Mouse (Mus musculus) MEL (cell line): ENCODE results near the gene Ssmem1. TPM values are rescaled to one million over a fixed set of nuclear protein-coding genes. Genes with fewer than 3 reads are reported as not detected.

Experiments used
- DNase-seq: peaks from one replicate; pipeline ENCODE4 v3.0.0; 2011; ENCODE audit warnings: low read depth, low spot score
- H3K27ac ChIP-seq: 2 replicates; pipeline ENCODE4 v1.5.1; 2012; ENCODE audit warnings: low read depth, mild to moderate bottlenecking, control low read depth, low read length, moderate library complexity; ENCODE audit not compliant: control insufficient read depth
- H3K27me3 ChIP-seq, 2 experiments: fragments of 150-350 bp in 1 of 2; sonication (generic) in 1 of 2; 2 replicates each; pipeline ENCODE4 v1.6.1; 2012; ENCODE audit warnings: low read length in 2 of 2, mild to moderate bottlenecking in 2 of 2, improper control_type of control experiment in 1 of 2, moderate library complexity in 1 of 2; ENCODE audit not compliant: insufficient read depth in 2 of 2, control insufficient read depth in 1 of 2
- H3K36me3 ChIP-seq, 2 experiments: 2 replicates each; pipeline ENCODE4 v1.6.1; 2012 to 2014; ENCODE audit warnings: low read length in 2 of 2, improper control_type of control experiment in 1 of 2, inconsistent platforms in 1 of 2, mild to moderate bottlenecking in 1 of 2; ENCODE audit not compliant: insufficient read depth in 2 of 2, control insufficient read depth in 1 of 2
- H3K4me1 ChIP-seq, 2 experiments: fragments of 150-350 bp in 1 of 2; sonication (generic) in 1 of 2; 2 replicates each; pipeline ENCODE4 v1.6.1; 2012; ENCODE audit warnings: low read length in 2 of 2, improper control_type of control experiment in 1 of 2, mild to moderate bottlenecking in 1 of 2; ENCODE audit not compliant: insufficient read depth in 2 of 2, control insufficient read depth in 1 of 2
- H3K4me3 ChIP-seq, 2 experiments: fragments of 150-350 bp in 1 of 2; sonication (generic) in 1 of 2; 2 replicates each; pipeline ENCODE4 v1.5.1; 2012; ENCODE audit warnings: low read depth in 2 of 2, low read length in 2 of 2, mild to moderate bottlenecking in 2 of 2, moderate library complexity in 2 of 2, control low read depth in 1 of 2, improper control_type of control experiment in 1 of 2; ENCODE audit not compliant: control insufficient read depth in 1 of 2, insufficient read depth in 1 of 2
- H3K79me2 ChIP-seq: 2 replicates; pipeline ENCODE4 v1.6.1; 2012; ENCODE audit warnings: mild to moderate bottlenecking, low read length, moderate library complexity; ENCODE audit not compliant: control insufficient read depth, poor library complexity, insufficient read depth
- H3K9ac ChIP-seq: 2 replicates; pipeline ENCODE4 v1.6.1; 2012; ENCODE audit warnings: low read depth, mild to moderate bottlenecking, control low read depth, low read length, moderate library complexity; ENCODE audit not compliant: control insufficient read depth, poor library complexity, severe bottlenecking
- H3K9me3 ChIP-seq: fragments of 150-350 bp; sonication (generic); replicated peaks from 2 replicates; pipeline ENCODE4 v1.6.1; 2012; ENCODE audit warnings: mild to moderate bottlenecking, low read length, improper control_type of control experiment, moderate library complexity; ENCODE audit not compliant: insufficient read depth
- BHLHE40 ChIP-seq: IDR thresholded peaks from 2 replicates; pipeline ENCODE4 v1.6.1; 2012; ENCODE audit warnings: low read depth, mild to moderate bottlenecking, inconsistent platforms, low read length, improper control_type of control experiment, borderline replicate concordance
- CHD1 ChIP-seq: IDR thresholded peaks from 2 replicates; pipeline ENCODE4 v1.6.1; 2012; ENCODE audit warnings: low read depth, mild to moderate bottlenecking, inconsistent platforms, low read length, improper control_type of control experiment
- GATA1 ChIP-seq: IDR thresholded peaks from 2 replicates; pipeline ENCODE4 v1.6.1; 2011; ENCODE audit warnings: low read depth, low read length, improper control_type of control experiment
- JUND ChIP-seq: IDR thresholded peaks from 2 replicates; pipeline ENCODE4 v1.6.1; 2011; ENCODE audit warnings: low read depth, mild to moderate bottlenecking, improper control_type of control experiment, low read length
- MAX ChIP-seq: IDR thresholded peaks from 2 replicates; pipeline ENCODE4 v1.6.1; 2011; ENCODE audit warnings: low read length, improper control_type of control experiment
- MEF2A ChIP-seq: IDR thresholded peaks from 2 replicates; pipeline ENCODE4 v1.6.1; 2014; ENCODE audit warnings: low read depth, mild to moderate bottlenecking, inconsistent platforms, low read length, improper control_type of control experiment; ENCODE audit not compliant: poor library complexity, insufficient replicate concordance, severe bottlenecking; ENCODE audit errors: extremely low read depth
- MXI1 ChIP-seq: IDR thresholded peaks from 2 replicates; pipeline ENCODE4 v1.6.1; 2011; ENCODE audit warnings: mild to moderate bottlenecking, low read depth, low read length, improper control_type of control experiment
- MYC ChIP-seq: IDR thresholded peaks from 2 replicates; pipeline ENCODE4 v1.6.1; 2011; ENCODE audit warnings: low read depth, mild to moderate bottlenecking, low read length, improper control_type of control experiment, moderate library complexity
- NELFE ChIP-seq: IDR thresholded peaks from 2 replicates; pipeline ENCODE4 v1.6.1; 2011; ENCODE audit warnings: low read depth, low read length, improper control_type of control experiment
- POLR2AphosphoS5 ChIP-seq: IDR thresholded peaks from 2 replicates; pipeline ENCODE4 v1.6.1; 2012; ENCODE audit warnings: low read depth, borderline replicate concordance, mild to moderate bottlenecking, inconsistent platforms, low read length, moderate library complexity, mixed read lengths
- RAD21 ChIP-seq: IDR thresholded peaks from 2 replicates; pipeline ENCODE4 v1.6.1; 2011; ENCODE audit warnings: mild to moderate bottlenecking, low read depth, low read length, improper control_type of control experiment
- RCOR1 ChIP-seq: IDR thresholded peaks from 2 replicates; pipeline ENCODE4 v1.6.1; 2012; ENCODE audit warnings: low read depth, mild to moderate bottlenecking, inconsistent platforms, low read length, improper control_type of control experiment
- SIN3A ChIP-seq: IDR thresholded peaks from 2 replicates; pipeline ENCODE4 v1.6.1; 2012; ENCODE audit warnings: low read length, improper control_type of control experiment, inconsistent platforms
- TAL1 ChIP-seq: IDR thresholded peaks from 2 replicates; pipeline ENCODE4 v1.6.1; 2012; ENCODE audit warnings: mild to moderate bottlenecking, inconsistent platforms, low read length, moderate library complexity, mixed read lengths
- TBP ChIP-seq: IDR thresholded peaks from 2 replicates; pipeline ENCODE4 v1.8.0; 2011; ENCODE audit warnings: low read depth, low read length, improper control_type of control experiment
- TCF12 ChIP-seq: IDR thresholded peaks from 2 replicates; pipeline ENCODE4 v1.6.1; 2014; ENCODE audit warnings: low read depth, mild to moderate bottlenecking, inconsistent platforms, low read length, improper control_type of control experiment, moderate library complexity
- USF1 ChIP-seq: IDR thresholded peaks from 2 replicates; pipeline ENCODE4 v1.6.1; 2014; ENCODE audit warnings: low read depth, mild to moderate bottlenecking, inconsistent platforms, low read length, improper control_type of control experiment, moderate library complexity
- USF2 ChIP-seq, 2 experiments: IDR thresholded peaks; 2 replicates each; pipeline ENCODE4 v1.6.1; 2011 to 2012; ENCODE audit warnings: improper control_type of control experiment in 2 of 2, low read length in 2 of 2, borderline replicate concordance in 1 of 2, inconsistent platforms in 1 of 2, low read depth in 1 of 2, mild to moderate bottlenecking in 1 of 2; ENCODE audit not compliant: insufficient read depth in 1 of 2
- ZC3H11A ChIP-seq: IDR thresholded peaks from 2 replicates; pipeline ENCODE4 v1.6.1; 2012; ENCODE audit warnings: low read depth, mild to moderate bottlenecking, inconsistent platforms, low read length, improper control_type of control experiment
- ZKSCAN1 ChIP-seq: IDR thresholded peaks from 2 replicates; pipeline ENCODE4 v1.6.1; 2012; ENCODE audit warnings: low read depth, mild to moderate bottlenecking, inconsistent platforms, low read length, improper control_type of control experiment, moderate library complexity
- ZMIZ1 ChIP-seq: IDR thresholded peaks from 2 replicates; pipeline ENCODE4 v1.6.1; 2012; ENCODE audit warnings: low read depth, mild to moderate bottlenecking, inconsistent platforms, low read length, improper control_type of control experiment, moderate library complexity
- ZNF384 ChIP-seq: IDR thresholded peaks from 2 replicates; pipeline ENCODE4 v1.6.1; 2012; ENCODE audit warnings: low read depth, mild to moderate bottlenecking, inconsistent platforms, low read length, improper control_type of control experiment
- polyA plus RNA-seq, 2 experiments: library from polyadenylated mRNA; stranded (reverse) in 1 of 2; unstranded in 1 of 2; fragments of >175 nt in 1 of 2; fragments of >200 nt in 1 of 2; gene quantifications; 2 replicates each; pipeline versions ENCODE4 v1.2.1 to v1.2.4; 2012; ENCODE audit warnings: low replicate concordance in 2 of 2, low read depth in 1 of 2; ENCODE audit not compliant: insufficient read length in 2 of 2, insufficient read depth in 1 of 2, missing spikeins in 1 of 2
- total RNA-seq: library from RNA; depleted of rRNA; stranded (reverse); fragments of 300-350 nt; gene quantifications from 2 replicates; pipeline ENCODE4 v1.2.3, GENCODE M21; 2012

The Ssmem1 gene
- total and polyA plus RNA-seq, 3 experiments, result 0.08 to 0.13 TPM; not detected in 1

- no peak overlapping the region for H3K9ac ChIP-seq
- peaks cover 4 to 11% of the 10 kb centered on the region in 2 experiments for H3K27me3 ChIP-seq
- no peak for DNase-seq
- TF ChIP-seq TAL1 (no peak), ZMIZ1 (no peak)
- H3K79me2 ChIP-seq, result no peaks in the 10 kb centered on the region
- no peaks in the 10 kb centered on the region for H3K4me1 ChIP-seq
- H3K27ac ChIP-seq, result no peak overlapping the region
- no peak overlapping the region for H3K4me3 ChIP-seq
- H3K9me3 ChIP-seq, result no peaks in the 10 kb centered on the region
- no peaks in the 10 kb centered on the region for H3K36me3 ChIP-seq
Observed at GRCm38 (mm10) chr6:30550496-30551192, 41.0 kb downstream of the Ssmem1 start.

- no peaks in the 10 kb centered on the region for H3K36me3 ChIP-seq
- no peak overlapping the region for H3K27ac ChIP-seq
- H3K27me3 ChIP-seq, result peaks cover 4 to 11% of the 10 kb centered on the region in 2 experiments
- H3K4me1 ChIP-seq, result no peaks in the 10 kb centered on the region
- no peak for DNase-seq
- H3K79me2 ChIP-seq, result no peaks in the 10 kb centered on the region
- no peak for TF ChIP-seq GATA1
- TF ChIP-seq RCOR1, result no peak
- TF ChIP-seq TAL1, result no peak
- no peak for TF ChIP-seq MEF2A
- TF ChIP-seq CHD1, result no peak
- no peak for TF ChIP-seq MAX
- no peak for TF ChIP-seq USF1
- H3K9me3 ChIP-seq, result no peaks in the 10 kb centered on the region
- no peak overlapping the region for H3K4me3 ChIP-seq
- no peak overlapping the region for H3K9ac ChIP-seq
Observed at GRCm38 (mm10) chr6:30551193-30551515, 41.5 kb downstream of the Ssmem1 start.

- H3K36me3 ChIP-seq, result no peaks in the 10 kb centered on the region
- DNase-seq, result no peak
- no peak overlapping the region for H3K4me3 ChIP-seq
- no peak overlapping the region for H3K27ac ChIP-seq
- H3K79me2 ChIP-seq, result no peaks in the 10 kb centered on the region
- no peaks in the 10 kb centered on the region for H3K4me1 ChIP-seq
- H3K9ac ChIP-seq, result no peak overlapping the region
- peaks cover 4 to 11% of the 10 kb centered on the region in 2 experiments for H3K27me3 ChIP-seq
- H3K9me3 ChIP-seq, result no peaks in the 10 kb centered on the region
- no peak for TF ChIP-seq RAD21
- no peak for TF ChIP-seq MAX
- TF ChIP-seq USF1, result no peak
- TF ChIP-seq TBP, result no peak
- TF ChIP-seq ZNF384, result no peak
- no peak for TF ChIP-seq ZC3H11A
- no peak for TF ChIP-seq USF2 (IDR thresholded peaks at IDR 0.05; ENCODE audit: borderline replicate concordance in 1 of 2, insufficient read depth in 1 of 2, low read depth in 1 of 2, low read length in 2 of 2)
- TF ChIP-seq MEF2A, result no peak
- TF ChIP-seq BHLHE40, result no peak
- TF ChIP-seq MYC, result no peak
- TF ChIP-seq TAL1, result no peak
- TF ChIP-seq TCF12, result no peak
- no peak for TF ChIP-seq JUND
- no peak for TF ChIP-seq ZKSCAN1
- TF ChIP-seq SIN3A, result no peak
- no peak for TF ChIP-seq POLR2AphosphoS5
- no peak for TF ChIP-seq NELFE
- no peak for TF ChIP-seq MXI1
Observed at GRCm38 (mm10) chr6:30551644-30552580, 42.3 kb downstream of the Ssmem1 start.
